Mouse (Mus musculus): ENCODE data around the gene Retreg3. TPM values are rescaled to one million over a fixed set of nuclear protein-coding genes. Genes with fewer than 3 reads are reported as not detected.

The Retreg3 gene
- polyA plus RNA-seq, 1 experiment from 2014 or later: 10.4 TPM

DNA sequence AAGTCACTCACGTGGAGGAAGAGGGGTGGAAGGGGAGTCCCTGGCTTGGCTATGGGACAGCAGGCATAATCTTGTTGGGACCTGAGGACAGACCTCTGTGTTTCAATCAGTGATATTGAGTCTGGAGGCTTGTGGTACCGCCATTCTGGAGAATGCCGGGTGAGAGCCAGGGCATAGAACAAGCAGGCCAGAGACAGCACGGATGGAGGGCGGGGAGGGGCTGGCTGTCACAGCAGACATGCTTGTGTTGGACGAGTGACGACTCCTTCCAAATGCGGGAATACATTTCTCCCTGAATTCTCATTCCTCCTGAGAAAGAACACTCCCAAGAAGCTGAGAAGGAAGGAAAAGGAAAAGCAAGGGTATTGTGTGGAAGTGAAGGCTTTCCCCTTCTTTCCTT is 68.1 kb downstream of the Retreg3 start:
- H3K27me3 ChIP-seq (replicated peaks; ENCODE audit: control insufficient read depth, insufficient read depth, low read length): no peaks in the 10 kb centered on the region
- H3K36me3 ChIP-seq (ENCODE audit: control insufficient read depth, insufficient read depth, low read length): peaks cover 59% of the 10 kb centered on the region
- no peak overlapping the region for H3K4me2 ChIP-seq (ENCODE audit: low read depth, low read length)
- H3K4me3 ChIP-seq (ENCODE audit: low read depth, low read length): no peak overlapping the region
- H3K27ac ChIP-seq (replicated peaks; ENCODE audit: low read depth, low read length): no peak overlapping the region
- no peak for ATAC-seq (ENCODE audit: low read depth)
- no peaks in the 10 kb centered on the region for H3K4me1 ChIP-seq (ENCODE audit: control insufficient read depth, insufficient read depth, low read length)
- H3K9me3 ChIP-seq (ENCODE audit: control insufficient read depth, low read length): no peaks in the 10 kb centered on the region
- DNase-seq (ENCODE audit: low spot score): no peak
- WGBS: 88% methylated on average over 8 of the region's 8 CpGs
- H3K9ac ChIP-seq (ENCODE audit: low read depth, low read length): no peak overlapping the region

DNA sequence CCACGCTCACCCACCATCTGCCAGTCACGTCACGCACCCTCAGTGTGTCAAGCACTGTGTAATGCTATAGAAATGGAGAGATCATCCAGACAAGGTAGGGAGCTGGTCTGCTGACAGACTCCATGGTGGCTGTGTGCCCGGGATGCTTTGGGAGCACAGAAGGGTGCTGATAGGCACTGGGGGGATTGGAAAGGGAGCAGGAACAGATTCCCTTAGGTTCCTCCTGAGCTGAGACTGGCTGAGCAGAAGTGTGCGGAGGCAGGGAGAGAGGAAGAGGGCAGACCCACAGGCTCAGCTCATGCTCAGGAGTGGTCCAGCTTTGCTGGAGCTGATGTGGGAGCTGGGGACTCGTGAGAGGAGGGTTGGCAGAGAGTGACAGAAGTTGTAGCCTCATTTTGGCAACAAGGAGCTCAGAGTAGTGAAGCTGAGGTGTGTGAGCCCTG is 68.6 kb downstream of the Retreg3 start:
- WGBS: 86% methylated on average over 6 of the region's 6 CpGs
- peaks cover 63% of the 10 kb centered on the region for H3K36me3 ChIP-seq (ENCODE audit: control insufficient read depth, insufficient read depth, low read length)
- H3K4me3 ChIP-seq (ENCODE audit: low read depth, low read length): no peak overlapping the region
- H3K9me3 ChIP-seq (ENCODE audit: control insufficient read depth, low read length): no peaks in the 10 kb centered on the region
- H3K4me2 ChIP-seq (ENCODE audit: low read depth, low read length): no peak overlapping the region
- no peak overlapping the region for H3K9ac ChIP-seq (ENCODE audit: low read depth, low read length)
- no peaks in the 10 kb centered on the region for H3K4me1 ChIP-seq (ENCODE audit: control insufficient read depth, insufficient read depth, low read length)
- no peak for DNase-seq (ENCODE audit: low spot score)
- H3K27me3 ChIP-seq (replicated peaks; ENCODE audit: control insufficient read depth, insufficient read depth, low read length): no peaks in the 10 kb centered on the region
- ATAC-seq (ENCODE audit: low read depth): no peak
- H3K27ac ChIP-seq (replicated peaks; ENCODE audit: low read depth, low read length): no peak overlapping the region

DNA sequence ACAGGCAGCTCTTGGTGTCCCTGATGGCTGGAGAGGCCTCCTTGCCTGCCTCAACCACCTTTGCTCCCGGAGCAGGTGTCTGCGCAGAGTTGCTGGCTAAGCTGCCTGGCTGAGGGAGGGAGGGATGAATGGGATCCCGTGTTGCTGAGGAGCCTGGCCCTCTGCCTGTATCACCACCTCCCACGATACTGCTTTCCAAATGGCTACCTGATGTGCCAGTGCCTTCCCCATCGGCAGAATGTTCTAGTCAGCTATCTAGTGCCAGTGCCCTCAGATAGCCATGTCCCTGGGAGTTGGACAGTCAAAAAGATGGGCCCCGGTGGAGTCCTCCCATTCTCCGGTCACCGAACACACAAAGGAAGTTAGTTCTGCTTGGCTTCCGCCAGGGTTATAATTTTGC is 69.3 kb downstream of the Retreg3 start:
- Histone ChIP-seq H3K4me2 (ENCODE audit: low read depth, low read length) (no peak overlapping the region), H3K27me3 (replicated peaks; ENCODE audit: control insufficient read depth, insufficient read depth, low read length) (no peaks in the 10 kb centered on the region), H3K36me3 (ENCODE audit: control insufficient read depth, insufficient read depth, low read length) (peaks cover 68% of the 10 kb centered on the region), H3K4me3 (ENCODE audit: low read depth, low read length) (no peak overlapping the region), H3K9me3 (ENCODE audit: control insufficient read depth, low read length) (no peaks in the 10 kb centered on the region), H3K27ac (replicated peaks; ENCODE audit: low read depth, low read length) (no peak overlapping the region), H3K4me1 (ENCODE audit: control insufficient read depth, insufficient read depth, low read length) (no peaks in the 10 kb centered on the region), H3K9ac (ENCODE audit: low read depth, low read length) (no peak overlapping the region)
- WGBS: 86% methylated on average over 9 of the region's 9 CpGs
- DNase-seq (ENCODE audit: low spot score): no peak
- ATAC-seq (ENCODE audit: low read depth): no peak

DNA sequence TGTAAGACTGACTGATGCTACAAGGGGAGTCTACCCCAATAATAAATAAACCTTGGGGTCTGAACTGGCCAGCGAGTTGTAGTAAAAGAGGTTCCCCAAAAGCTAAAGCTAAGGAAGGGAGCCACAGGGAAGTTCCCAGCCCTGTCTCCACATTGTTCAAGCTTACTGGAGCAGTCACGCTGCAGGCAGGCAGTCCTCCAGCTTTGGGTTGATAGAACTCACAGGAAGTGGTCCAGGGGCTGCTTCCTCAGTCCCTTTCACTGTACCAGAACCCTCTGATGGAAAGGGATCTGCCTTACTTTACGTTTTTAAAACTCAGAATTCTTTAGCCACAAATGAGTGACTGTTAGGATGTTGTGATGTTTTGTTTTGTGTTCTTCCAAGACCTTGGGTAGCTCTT is 72.2 kb downstream of the Retreg3 start:
- Histone ChIP-seq H3K4me3 (ENCODE audit: low read depth, low read length) (no peak overlapping the region), H3K9ac (ENCODE audit: low read depth, low read length) (no peak overlapping the region), H3K4me2 (ENCODE audit: low read depth, low read length) (no peak overlapping the region), H3K27me3 (replicated peaks; ENCODE audit: control insufficient read depth, insufficient read depth, low read length) (no peaks in the 10 kb centered on the region), H3K27ac (replicated peaks; ENCODE audit: low read depth, low read length) (no peak overlapping the region), H3K36me3 (ENCODE audit: control insufficient read depth, insufficient read depth, low read length) (peaks cover 82% of the 10 kb centered on the region), H3K9me3 (ENCODE audit: control insufficient read depth, low read length) (no peaks in the 10 kb centered on the region), H3K4me1 (ENCODE audit: control insufficient read depth, insufficient read depth, low read length) (no peaks in the 10 kb centered on the region)
- ATAC-seq (ENCODE audit: low read depth) (no peak), DNase-seq (ENCODE audit: low spot score) (no peak)
- 91% methylated on average over 3 of the region's 3 CpGs for WGBS

DNA sequence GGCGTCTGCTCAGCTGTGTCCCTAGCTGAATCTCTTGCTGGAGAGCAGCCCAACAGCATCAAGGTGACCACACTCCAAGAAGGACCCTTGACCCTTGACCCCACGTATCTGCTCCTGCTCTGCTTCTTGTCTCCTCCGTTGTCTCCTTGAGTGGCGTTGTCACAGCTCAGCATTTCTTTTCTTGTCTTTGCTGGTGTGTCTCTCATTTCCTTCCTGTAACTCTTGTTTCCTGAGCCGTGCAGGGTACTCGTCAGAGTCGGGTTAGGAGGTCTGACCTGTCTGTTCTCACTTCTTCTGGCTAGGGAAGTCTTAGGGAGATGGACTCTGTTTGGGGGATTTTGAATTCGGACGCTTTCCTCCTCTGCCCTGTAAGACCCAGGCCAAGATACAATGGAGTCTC is 73.3 kb downstream of the Retreg3 start:
- no peaks in the 10 kb centered on the region for H3K9me3 ChIP-seq (ENCODE audit: control insufficient read depth, low read length)
- H3K36me3 ChIP-seq (ENCODE audit: control insufficient read depth, insufficient read depth, low read length): peaks cover 78% of the 10 kb centered on the region
- no peak overlapping the region for H3K9ac ChIP-seq (ENCODE audit: low read depth, low read length)
- H3K27me3 ChIP-seq (replicated peaks; ENCODE audit: control insufficient read depth, insufficient read depth, low read length): no peaks in the 10 kb centered on the region
- H3K27ac ChIP-seq (replicated peaks; ENCODE audit: low read depth, low read length): no peak overlapping the region
- ATAC-seq (ENCODE audit: low read depth) (no peak), DNase-seq (ENCODE audit: low spot score) (no peak)
- no peaks in the 10 kb centered on the region for H3K4me1 ChIP-seq (ENCODE audit: control insufficient read depth, insufficient read depth, low read length)
- H3K4me3 ChIP-seq (ENCODE audit: low read depth, low read length): no peak overlapping the region
- WGBS: 60% methylated on average over 9 of the region's 9 CpGs
- no peak overlapping the region for H3K4me2 ChIP-seq (ENCODE audit: low read depth, low read length)

Small RNAs within 50 kb of the gene (microRNA-seq; reads per million reads assigned to microRNA genes)
- not detected for gene Gm27626 (ENCODE audit: borderline number of aligned reads)

Other genes starting within 250 kb of the Retreg3 start
- 71.4 and 82.9 TPM in 2 replicates for gene Stat3, start 180.4 kb downstream of the Retreg3 start, polyA plus RNA-seq (2014; fragmentation: Nextera tagmentation; extraction: Ambion mirVana)
- gene Cavin1, start 149.0 kb downstream of the Retreg3 start, polyA plus RNA-seq (2014; fragmentation: Nextera tagmentation; extraction: Ambion mirVana): 145 and 160 TPM in 2 replicates
- gene Atp6v0a1, start 110.4 kb downstream of the Retreg3 start, polyA plus RNA-seq (2014; fragmentation: Nextera tagmentation; extraction: Ambion mirVana): 35.0 and 37.9 TPM in 2 replicates
- gene Naglu, start 49.9 kb downstream of the Retreg3 start, polyA plus RNA-seq (2014; fragmentation: Nextera tagmentation; extraction: Ambion mirVana): 13.9 and 14.4 TPM in 2 replicates
- gene Hsd17b1, start 41.5 kb downstream of the Retreg3 start, polyA plus RNA-seq (2014; fragmentation: Nextera tagmentation; extraction: Ambion mirVana): not detected in 2 replicates
- gene Coasy, start 37.3 kb downstream of the Retreg3 start, polyA plus RNA-seq (2014; fragmentation: Nextera tagmentation; extraction: Ambion mirVana): 39.1 and 40.5 TPM in 2 replicates
- 45.8 and 55.2 TPM in 2 replicates for gene Mlx, start 32.6 kb downstream of the Retreg3 start, polyA plus RNA-seq (2014; fragmentation: Nextera tagmentation; extraction: Ambion mirVana)
- 27.2 and 34.4 TPM in 2 replicates for gene Psmc3ip, start 24.5 kb downstream of the Retreg3 start, polyA plus RNA-seq (2014; fragmentation: Nextera tagmentation; extraction: Ambion mirVana)
- gene Tubg1, start within 50 bp of the Retreg3 start, polyA plus RNA-seq (2014; fragmentation: Nextera tagmentation; extraction: Ambion mirVana): 55.7 and 60.2 TPM in 2 replicates
- 6.6 and 8.4 TPM in 2 replicates for gene Tubg2, start 36.0 kb upstream of the Retreg3 start, polyA plus RNA-seq (2014; fragmentation: Nextera tagmentation; extraction: Ambion mirVana)
- gene Cntnap1, start 50.6 kb upstream of the Retreg3 start, polyA plus RNA-seq (2014; fragmentation: Nextera tagmentation; extraction: Ambion mirVana): 1.6 and 1.9 TPM in 2 replicates
- 17.7 and 20.9 TPM in 2 replicates for gene Plekhh3, start 51.5 kb upstream of the Retreg3 start, polyA plus RNA-seq (2014; fragmentation: Nextera tagmentation; extraction: Ambion mirVana)
- gene Ccr10, start 55.5 kb upstream of the Retreg3 start, polyA plus RNA-seq (2014; fragmentation: Nextera tagmentation; extraction: Ambion mirVana): 0.28 TPM in 1 of 2 replicates, not detected in the other
- 14.8 and 15.5 TPM in 2 replicates for gene Ezh1, start 106.6 kb upstream of the Retreg3 start, polyA plus RNA-seq (2014; fragmentation: Nextera tagmentation; extraction: Ambion mirVana)
- gene Ramp2, start 126.1 kb upstream of the Retreg3 start, polyA plus RNA-seq (2014; fragmentation: Nextera tagmentation; extraction: Ambion mirVana): 128 and 154 TPM in 2 replicates
- gene Vps25, start 133.8 kb upstream of the Retreg3 start, polyA plus RNA-seq (2014; fragmentation: Nextera tagmentation; extraction: Ambion mirVana): 111 and 116 TPM in 2 replicates
- gene Wnk4, start 140.7 kb upstream of the Retreg3 start, polyA plus RNA-seq (2014; fragmentation: Nextera tagmentation; extraction: Ambion mirVana): 10.7 and 11.9 TPM in 2 replicates
- 0.90 and 1.6 TPM in 2 replicates for gene Cntd1, start 159.1 kb upstream of the Retreg3 start, polyA plus RNA-seq (2014; fragmentation: Nextera tagmentation; extraction: Ambion mirVana)
- 180 and 181 TPM in 2 replicates for gene Coa3, start 159.2 kb upstream of the Retreg3 start, polyA plus RNA-seq (2014; fragmentation: Nextera tagmentation; extraction: Ambion mirVana)
- 134 and 139 TPM in 2 replicates for gene Becn1, start 182.4 kb upstream of the Retreg3 start, polyA plus RNA-seq (2014; fragmentation: Nextera tagmentation; extraction: Ambion mirVana)
- 98.0 and 106 TPM in 2 replicates for gene Psme3, start 196.3 kb upstream of the Retreg3 start, polyA plus RNA-seq (2014; fragmentation: Nextera tagmentation; extraction: Ambion mirVana)
- 0.75 and 0.82 TPM in 2 replicates for gene Aoc2, start 205.2 kb upstream of the Retreg3 start, polyA plus RNA-seq (2014; fragmentation: Nextera tagmentation; extraction: Ambion mirVana)
- 2.0 and 2.4 TPM in 2 replicates for gene Aoc3, start 210.7 kb upstream of the Retreg3 start, polyA plus RNA-seq (2014; fragmentation: Nextera tagmentation; extraction: Ambion mirVana)
- not detected in 2 replicates for gene G6pc, start 247.7 kb upstream of the Retreg3 start, polyA plus RNA-seq (2014; fragmentation: Nextera tagmentation; extraction: Ambion mirVana)